Mouse (Mus musculus): ENCODE results near the gene Dab1. TPM values are rescaled to one million over a fixed set of nuclear protein-coding genes. Genes with fewer than 3 reads are reported as not detected.
A peak's percentile ranks its signal among the peaks of the same experiment; 100 is the strongest.

Gene Dab1
- total and polyA plus RNA-seq, 3 experiments = 0.92 to 1.4 (median 1.1) TPM

DNA sequence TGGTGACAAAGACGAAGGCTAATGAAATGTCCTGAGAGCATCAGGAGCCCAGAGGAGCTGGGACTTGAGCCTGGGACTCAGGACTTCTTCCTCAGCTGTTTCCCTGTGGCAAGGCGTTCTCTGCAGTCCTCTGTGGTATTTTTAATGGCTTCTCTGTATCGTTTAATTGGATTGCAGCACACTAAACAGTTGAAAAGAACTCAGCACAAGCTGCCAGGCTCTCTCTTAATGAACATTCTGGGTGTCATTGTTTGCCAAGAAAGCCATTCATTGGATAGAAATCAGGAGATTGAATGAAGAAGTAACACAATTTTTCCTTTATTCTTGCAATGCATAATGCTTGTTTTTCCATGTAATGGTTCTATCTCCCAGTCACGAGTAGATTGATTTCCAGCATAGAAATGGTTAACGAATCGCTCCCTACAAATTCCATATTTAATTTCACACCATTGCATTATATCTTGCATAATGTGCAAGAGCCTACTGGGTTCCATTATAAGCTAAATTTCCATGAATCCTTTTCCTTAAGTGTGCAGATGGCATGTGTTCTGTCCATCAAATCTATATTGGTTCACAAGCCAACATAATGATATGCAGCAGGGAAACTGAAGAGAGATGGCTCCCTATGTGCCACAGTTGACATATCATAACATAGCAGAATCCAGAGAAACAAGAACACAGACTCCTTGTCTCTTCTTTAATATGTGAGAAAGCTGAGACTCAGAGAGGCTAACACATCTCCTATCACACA, 650.4 kb downstream of the Dab1 start:
- DNase-seq = no peak

DNA sequence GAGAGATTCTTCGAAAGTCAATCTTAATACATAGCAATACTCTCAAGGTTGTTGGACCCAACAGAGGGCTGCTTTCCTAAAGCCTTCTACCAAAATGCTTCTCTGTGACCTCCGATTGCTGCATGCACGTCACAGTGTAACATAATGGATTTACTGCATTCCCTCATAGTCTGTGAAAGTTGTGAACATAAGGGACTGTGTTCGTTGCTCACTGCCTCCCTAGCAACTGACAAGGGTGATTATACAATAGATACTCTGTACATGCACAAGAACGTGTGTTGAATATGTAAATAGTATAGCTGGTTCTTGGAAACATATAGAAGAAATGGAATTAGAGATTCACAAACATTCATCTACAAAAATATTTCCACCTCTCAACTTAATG, 651.0 kb downstream of the Dab1 start:
- no peak for DNase-seq

DNA sequence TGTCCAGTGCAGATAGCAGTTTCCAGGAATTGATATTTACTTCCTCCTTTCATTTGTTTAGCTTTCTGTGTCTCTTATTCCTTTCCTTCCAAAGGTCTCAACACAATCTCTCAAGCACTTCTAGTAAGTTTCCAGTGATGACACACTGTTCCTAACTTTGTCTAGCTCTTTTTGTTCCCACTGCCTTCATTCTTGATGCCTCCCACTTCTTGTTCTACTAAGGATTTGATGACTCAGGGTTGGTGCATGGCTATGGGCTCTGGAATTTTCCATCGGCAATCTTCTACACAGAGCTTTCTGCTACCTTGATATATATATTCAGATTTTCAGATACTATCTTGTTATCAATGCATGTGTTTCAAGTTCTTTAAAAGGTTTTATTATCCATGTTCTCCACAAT, 656.1 kb downstream of the Dab1 start:
- no peak for DNase-seq

DNA sequence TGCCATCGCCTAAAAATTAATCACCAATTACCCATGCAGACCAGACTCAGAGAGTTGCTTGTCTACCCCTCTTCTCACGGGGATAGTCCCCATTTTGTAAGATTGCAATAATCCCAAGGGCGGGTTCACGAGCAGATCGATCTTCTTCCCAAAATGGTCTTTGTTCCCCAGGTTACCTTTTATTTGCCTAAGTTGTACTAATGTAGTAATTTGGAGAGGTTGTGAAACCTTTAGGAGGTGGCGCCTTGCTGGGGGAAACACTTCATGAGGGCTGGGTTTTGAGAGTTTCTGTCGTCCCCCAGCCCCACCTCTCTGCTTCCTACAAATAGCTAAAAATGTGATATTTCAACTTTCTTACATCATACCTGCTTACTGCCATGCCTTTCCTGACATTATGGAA, 657.8 kb downstream of the Dab1 start:
- DNase-seq = no peak

DNA sequence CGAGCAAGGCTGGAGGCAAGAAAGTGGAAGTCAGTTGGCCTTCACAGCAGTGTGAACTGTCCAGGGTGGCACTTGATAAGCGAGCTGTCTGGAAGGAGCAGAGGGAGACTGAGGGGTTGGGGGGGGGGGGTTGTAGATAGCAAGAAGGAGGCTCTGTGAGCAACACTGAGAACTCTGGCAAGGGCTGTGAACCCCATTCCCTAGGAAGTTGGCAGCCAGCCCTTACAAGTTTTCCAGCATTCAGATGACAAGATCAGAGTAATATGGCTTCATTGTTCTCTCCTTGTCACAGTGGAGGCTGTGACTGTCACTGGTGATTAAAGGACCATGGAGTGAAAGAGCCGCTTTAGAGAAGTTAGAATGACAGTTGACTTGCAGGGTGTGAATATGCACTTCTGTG, 662.4 kb downstream of the Dab1 start:
- DNase-seq = no peak

DNA sequence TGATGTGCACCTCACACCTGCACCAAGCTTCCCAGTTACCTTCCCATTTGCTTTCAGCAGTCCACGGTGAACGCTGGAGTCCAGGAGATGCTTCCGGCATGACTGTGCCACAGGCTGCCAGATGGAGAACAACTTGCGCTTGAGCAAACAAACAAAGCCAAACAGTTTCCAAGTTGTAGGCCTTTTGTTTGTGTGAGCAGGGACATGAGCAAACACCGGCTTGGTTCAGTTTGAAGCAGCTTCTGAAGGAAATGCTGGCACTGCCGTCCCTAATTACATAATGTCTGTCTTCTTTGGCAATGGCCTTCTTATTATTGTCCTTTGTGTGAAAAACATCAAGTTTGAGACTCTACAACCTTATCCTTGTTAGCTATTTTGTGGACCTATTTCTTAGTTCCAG, 664.7 kb downstream of the Dab1 start:
- DNase-seq = no peak

DNA sequence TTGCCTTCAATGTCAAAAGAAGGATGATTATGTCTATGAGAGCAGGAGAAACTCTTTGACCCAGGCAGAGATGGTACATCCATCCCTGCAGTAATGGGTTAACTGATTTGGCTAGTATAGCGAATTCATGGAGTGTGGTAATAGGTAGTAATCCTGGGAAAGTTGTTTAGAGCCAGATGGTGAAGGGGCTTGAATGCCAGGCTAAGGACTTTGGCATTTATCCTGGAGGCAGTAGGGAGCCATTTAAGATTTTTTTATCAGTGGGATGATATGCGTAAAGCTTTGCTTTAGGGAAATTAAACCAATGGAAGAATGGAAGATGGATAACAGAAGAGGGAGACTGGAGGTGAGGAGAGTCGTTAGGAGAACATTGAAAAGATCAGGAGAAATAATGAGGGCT, 669.2 kb downstream of the Dab1 start:
- DNase-seq = no peak

DNA sequence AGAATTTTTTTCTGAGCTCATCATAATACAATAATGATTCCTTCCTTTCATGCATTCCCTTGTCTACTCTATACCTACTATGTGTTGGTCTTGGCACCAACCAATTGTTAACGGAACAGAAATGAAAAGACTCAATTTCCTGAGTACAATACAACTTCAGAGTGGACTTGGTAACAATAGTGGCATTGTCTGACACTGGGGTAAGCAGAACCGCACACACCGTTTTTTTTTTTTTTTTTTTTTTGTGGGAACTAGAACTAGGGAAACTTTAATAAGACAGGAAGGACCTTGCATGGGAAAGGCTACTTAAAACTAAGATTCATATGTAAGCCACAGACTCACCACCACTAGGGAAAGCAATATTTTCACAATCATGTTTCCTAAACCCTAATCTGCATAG, 682.6 kb downstream of the Dab1 start:
- DNase-seq = no peak

DNA sequence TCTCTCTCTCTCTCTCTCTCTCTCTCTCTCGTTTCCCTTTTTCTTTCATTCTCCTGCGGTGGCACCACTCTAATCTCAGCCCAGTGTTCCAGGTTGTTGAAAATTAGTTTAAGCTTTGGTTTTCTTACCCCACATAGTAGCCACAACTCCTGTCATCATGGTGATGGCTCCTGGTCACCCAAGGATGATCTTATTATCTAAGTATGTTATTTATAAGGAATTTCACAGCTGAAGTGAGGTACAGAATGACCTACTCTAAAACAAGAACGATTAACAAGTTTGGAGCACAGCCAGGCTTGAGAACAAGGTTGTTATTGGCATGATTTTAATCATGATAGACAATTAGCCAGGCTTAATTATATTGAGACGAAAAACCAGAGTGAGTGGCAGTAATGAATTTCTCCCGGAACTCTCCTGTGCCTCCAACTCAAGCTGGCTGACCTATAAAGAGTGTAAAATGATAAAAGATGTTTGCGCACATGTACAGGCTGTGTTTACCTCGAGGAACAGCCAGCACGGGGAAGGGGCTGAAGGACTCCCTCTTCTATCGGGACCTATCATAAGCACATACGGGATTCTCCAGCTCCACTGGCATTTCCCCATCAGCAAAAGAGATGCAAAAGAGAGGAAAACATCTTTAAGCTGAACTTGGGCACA, 684.0 kb downstream of the Dab1 start:
- no peak for DNase-seq

DNA sequence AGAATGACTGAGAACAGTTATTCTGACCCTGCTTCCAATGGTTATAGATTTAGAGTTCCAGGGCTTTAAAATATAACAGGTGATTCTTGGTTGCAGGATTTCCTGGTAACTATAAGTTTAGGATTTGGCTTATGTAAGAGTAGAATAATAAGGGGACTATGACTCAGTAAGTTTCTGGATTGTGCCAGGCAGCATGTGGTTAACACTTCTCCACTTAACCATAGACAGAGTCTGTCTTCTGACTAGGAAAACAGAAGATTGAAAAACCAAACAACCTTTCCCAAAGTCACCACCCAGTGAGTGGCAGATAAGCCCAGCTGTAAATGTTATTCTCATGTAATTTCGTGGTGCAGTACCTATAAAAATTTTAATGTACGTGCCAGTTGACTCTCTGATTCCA, 688.6 kb downstream of the Dab1 start:
- no peak for DNase-seq

DNA sequence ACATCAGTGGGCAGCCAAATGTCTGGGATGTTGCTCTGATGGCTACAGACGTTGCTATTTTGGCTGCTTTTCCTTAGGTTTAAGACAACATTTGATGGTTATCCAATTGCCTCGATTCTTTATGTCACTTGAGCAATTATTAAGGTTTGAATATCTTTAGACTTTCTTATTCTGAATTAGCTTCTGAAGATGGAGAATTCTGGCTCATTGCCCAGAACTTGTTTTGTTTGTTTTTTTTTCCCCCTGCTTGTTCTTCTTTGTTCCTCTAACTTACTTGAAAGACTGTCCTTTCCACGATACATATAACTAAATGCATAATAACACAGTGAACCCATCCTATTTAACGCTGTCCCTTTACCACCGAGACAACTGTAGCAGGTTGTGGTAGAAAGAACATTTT, 707.1 kb downstream of the Dab1 start:
- no peak for DNase-seq

DNA sequence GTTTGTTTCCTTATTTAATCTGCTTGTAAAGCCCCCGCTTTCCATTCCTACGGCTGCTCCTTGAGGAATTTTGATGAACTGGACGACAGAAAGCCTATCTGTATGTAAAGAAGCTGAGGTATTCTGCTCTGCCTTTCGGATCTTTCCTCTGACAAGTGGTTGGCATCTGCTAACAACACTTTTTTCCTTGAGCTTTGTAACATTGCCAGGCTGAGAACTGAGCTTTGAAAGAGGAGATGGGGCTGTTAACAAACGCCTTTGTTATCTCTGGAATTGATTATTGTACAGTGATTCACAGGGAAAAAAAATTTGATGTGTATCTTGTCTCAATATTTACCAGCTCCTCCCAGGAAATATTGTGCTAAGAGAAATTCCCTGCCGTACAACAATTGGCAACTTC, 712.7 kb downstream of the Dab1 start:
- DNase-seq = no peak

DNA sequence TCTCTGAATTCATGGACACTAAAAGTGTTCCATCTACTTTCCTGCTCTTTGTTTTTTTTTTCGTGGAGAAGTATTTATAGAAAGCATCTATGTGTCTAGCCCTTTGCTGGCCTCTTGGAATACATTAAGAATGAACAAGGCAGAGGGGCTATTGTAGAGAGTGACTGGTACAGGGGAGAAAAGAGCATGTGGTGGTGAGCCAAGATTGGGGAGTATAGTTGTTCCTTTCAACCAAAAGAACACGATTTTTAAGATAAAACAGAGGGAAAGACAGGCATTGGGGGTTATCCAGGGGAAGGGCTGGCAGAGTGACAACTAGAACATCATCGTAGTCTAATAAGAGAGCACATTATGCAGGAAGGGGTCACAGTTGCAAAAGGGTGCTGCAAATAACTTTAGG, 713.2 kb downstream of the Dab1 start:
- DNase-seq = no peak

DNA sequence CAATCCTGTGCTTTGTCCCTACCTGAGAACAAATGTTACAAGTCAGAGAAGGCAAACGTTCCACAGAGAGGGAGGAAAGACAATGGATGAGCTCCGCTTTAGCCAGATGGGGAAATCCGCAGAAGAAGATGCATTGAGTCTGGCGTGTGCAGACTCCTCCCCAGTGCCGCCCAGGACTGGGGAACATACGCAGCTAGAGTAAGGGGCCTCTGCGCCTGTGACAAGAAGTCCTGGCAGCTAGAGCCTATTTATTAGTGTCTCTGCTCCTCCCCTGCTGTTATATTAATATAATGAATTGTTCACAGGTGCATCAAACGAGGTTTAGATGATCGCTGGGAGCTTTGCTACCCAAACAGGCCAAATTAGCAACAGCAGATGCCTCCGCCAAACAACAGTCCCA, 718.1 kb downstream of the Dab1 start:
- DNase-seq = no peak

DNA sequence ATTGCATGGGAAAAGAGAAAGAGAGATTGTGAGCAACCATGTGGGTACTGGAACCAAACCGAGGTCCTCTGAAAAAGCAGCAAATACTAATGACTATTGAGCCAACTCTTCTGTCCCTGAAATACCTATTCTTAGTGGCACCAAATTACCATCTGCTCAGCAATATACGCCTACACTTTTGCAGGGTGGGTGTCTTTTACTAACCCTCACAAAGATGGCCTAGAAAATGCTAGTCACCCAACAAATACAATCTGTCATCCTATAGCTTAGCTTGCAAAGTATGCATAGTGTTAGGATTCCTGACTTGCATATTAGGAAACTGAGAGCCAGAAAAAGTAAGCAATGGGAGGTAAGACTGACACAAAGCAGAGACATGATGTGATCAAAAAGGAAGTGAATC, 719.2 kb downstream of the Dab1 start:
- DNase-seq = no peak

DNA sequence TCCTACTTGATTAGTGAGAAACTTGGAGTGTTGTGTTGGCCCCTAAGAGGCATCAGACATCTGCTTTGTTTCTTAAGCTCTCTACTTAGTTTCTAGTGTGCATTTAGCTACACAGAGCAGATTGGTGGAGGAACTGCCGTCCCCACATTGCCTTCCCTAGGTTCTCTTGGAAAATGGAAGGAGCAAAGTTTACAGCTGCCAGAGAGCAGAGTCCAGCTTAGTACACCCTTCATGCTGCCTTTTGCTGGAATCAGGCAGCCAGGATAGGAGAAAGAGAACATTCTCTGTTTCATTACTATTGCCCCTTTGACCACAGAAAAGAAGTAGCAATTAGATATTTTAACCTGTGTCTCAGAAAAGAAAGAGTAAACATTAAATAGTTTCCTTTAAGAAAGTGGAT, 742.2 kb downstream of the Dab1 start:
- DNase-seq = no peak

DNA sequence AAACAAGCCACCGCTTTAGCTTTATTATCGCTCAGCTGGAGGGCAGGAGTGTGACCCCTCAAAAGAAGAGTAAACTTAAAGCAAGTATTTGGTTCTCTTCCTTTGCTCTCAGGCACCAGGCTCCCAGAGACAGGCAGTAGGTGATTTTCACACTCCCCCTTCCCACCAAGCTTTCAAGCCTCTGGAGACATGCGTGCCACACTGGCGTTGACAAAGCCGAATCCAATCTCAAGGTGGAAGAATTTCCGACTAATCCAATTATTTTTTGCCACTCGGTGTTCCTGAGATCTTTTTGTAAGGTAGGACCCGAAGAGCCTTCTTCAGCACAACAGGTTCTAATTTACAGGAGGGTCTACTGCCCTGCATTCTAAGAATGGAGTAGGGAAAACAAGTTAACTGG, 747.3 kb downstream of the Dab1 start:
- no peak for DNase-seq

DNA sequence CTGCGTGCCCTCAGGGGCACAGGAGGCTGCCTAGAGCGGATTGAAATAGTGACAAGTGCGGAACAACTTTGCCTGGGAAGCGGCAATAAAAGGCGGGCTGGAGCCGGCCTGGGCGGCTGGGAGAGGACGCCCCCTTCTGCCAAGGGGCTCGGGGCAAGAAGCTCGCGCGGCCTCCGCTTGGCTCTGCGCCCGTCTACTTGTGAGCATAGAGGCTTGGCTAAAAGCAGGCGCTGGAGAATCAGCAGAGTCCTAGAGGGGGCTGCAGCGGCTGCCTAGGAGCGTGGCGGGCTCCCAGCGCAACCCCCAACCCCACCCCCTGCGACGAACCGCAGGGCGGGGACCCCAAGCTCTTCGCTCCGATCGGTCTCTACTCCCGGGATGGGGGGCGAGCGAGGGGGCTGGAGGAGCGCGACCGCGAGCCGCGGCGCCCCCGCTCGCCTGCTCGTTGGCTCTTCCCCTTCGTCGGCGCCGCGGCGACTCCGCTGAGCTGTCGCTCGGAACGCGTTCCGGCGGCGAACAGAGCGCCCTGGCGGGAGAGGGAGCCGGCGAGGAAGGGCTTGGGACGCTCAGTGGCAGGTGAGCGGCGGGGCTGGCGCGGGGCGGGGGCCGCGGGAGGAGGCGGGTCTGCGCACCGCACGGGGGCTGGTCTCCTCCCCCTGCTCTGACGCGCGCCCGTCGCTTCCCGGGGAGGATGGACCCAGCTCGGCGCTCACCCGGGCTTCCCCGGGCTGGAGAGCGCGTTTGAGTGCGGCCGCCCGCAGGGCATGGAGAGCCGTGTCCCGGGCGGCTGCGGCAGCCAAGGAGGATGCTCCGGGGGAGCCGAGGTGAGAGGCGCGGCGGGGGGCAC, 748.0 kb downstream of the Dab1 start:
- peak; percentile 80 for DNase-seq

DNA sequence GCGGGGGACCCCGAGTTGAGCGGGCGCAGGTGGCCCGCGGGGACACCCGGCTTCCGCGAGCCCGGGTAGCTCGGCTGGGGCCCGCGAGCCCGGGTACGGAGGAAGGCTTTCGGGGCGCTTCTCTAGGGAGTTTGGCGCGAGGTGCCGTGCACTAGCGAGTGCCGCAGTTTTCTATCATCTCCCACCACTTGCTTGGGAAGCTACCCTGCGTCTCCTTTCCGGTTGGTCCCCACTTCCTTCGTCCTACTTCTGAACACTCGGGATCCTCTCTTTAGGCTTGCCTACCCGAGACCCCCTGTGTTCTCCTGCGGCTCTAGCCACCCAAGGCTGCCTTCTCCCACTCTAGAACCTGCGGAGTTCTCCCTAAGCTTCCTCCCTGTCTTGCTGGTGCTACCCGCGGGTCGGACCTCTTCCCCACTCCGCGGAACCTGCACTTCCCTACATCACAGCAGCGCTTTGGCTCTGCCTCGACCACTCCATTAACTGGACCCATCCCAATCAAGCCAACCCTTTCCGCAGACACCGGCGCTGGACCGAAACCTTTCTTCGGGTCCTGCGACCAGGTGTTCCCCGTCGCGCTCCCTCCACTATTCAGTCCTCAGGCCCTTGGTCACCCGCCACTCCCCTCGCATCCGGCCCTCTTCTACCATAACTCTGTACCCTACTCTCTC, 748.7 kb downstream of the Dab1 start:
- peak; percentile 4 for DNase-seq

DNA sequence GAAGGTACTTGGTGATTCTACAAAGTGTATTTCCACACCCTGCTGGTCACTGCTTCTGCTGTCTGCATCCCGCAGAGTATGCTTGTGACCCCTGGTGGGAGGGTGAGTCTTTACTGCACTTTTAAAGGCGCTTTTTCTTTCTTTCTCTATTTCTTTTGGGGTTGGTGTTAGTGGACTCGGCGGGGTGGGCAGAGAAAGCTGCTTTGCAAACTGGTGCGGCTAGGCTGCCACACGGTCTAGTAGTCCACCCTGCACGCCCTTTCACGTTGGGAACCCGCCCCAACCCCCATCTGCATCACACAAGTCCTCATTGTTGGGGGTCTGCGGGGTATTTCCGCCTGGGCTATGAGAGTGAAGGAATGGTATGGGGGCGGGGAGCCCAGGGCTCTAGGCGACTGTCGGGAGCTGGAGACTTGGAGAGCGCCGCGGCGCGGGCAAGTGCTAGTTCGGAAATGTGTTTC, 749.4 kb downstream of the Dab1 start:
- DNase-seq = peak; percentile 8

DNA sequence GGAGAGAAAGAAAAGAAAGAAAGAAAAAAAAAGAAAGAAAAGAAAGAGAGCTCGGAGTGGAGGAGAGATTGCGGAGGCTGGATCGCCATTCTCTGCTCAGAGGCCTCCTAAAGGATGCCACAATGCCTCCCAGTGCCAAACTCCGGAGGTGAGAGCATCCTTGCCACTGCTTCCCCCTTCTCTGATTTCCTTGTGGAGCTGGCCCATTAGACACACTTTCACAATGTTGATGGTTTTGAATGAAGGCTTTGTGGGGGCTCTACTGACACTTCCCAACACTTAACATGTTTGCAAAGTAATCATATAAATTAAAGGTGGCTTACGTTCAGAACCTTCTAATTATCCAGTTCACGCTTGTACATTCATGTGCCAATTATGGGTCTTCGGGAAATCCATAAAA, 749.9 kb downstream of the Dab1 start:
- DNase-seq = no peak

DNA sequence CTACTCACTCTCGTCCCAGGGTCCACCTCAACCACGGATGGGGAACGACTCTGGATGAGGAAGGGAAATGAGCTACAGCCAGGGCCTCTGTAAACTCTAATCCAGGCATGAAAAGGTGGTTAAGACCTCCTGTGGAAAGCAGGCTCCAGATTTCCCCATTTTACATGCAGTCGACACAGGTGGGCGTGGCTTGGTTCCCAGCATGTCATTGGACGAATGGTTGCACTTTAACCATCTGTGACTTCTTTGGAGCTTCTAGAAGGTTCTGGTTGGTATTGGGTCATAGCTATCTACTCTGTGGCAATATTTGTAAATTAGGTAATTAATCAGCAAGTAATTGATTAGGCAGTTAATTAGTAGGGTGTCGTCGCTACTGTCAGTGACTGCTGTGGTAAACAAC, 752.0 kb downstream of the Dab1 start:
- DNase-seq = no peak

DNA sequence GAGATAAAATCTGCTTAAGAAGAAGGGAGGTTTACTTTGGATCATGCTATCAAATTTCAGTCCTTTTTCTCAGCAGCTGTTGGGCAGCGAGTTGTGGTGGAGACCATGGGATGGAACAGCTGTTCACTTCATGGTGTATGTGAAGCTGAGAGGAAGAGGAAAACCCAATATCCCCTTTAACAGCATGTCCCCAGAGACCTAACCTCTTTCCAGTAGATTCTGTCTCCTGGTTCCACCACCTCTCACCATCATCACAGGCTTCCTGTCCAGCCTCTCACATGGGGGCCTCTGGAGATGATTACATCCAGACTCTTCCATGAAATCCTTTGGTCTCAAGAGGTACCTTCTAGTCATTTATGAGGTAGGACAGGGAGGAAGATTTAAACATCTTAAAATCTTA, 755.0 kb downstream of the Dab1 start:
- no peak for DNase-seq
